Mouse (Mus musculus) heart, embryonic 13.5 days (tissue): ENCODE data around the gene Foxp1. TPM values are rescaled to one million over a fixed set of nuclear protein-coding genes. Genes with fewer than 3 reads are reported as not detected.

ENCODE experiments used
- ATAC-seq: fragments of 200-750 bp; cut with Nextera tagmentation; 2 replicates; pipeline ENCODE4 v1.8.0; 2017; ENCODE audit warnings: moderate TSS enrichment; ENCODE audit not compliant: insufficient number of reproducible peaks, low FRiP score, low TSS enrichment; ENCODE audit errors: extremely low read depth
- H3K27ac ChIP-seq: fragments of 300-500 bp; sonication (generic); replicated peaks from 2 replicates; pipeline ENCODE4 v1.5.1; 2015; ENCODE audit warnings: moderate library complexity, mild to moderate bottlenecking, inconsistent platforms
- H3K27me3 ChIP-seq: fragments of 300-500 bp; sonication (generic); replicated peaks from 2 replicates; pipeline ENCODE4 v1.6.1; 2015; ENCODE audit warnings: mild to moderate bottlenecking, inconsistent platforms
- H3K36me3 ChIP-seq: fragments of 300-500 bp; sonication (generic); 2 replicates; pipeline ENCODE4 v1.6.1; 2015; ENCODE audit warnings: mild to moderate bottlenecking, inconsistent platforms
- H3K4me1 ChIP-seq: fragments of 300-500 bp; sonication (generic); 2 replicates; pipeline ENCODE4 v1.6.1; 2015; ENCODE audit warnings: inconsistent platforms
- H3K4me2 ChIP-seq: fragments of 300-500 bp; sonication (generic); 2 replicates; pipeline ENCODE4 v1.6.1; 2015; ENCODE audit warnings: inconsistent platforms, mild to moderate bottlenecking, moderate library complexity
- H3K4me3 ChIP-seq: fragments of 300-500 bp; sonication (generic); 2 replicates; pipeline ENCODE4 v1.5.1; 2015; ENCODE audit warnings: moderate library complexity, mild to moderate bottlenecking, inconsistent platforms
- H3K9ac ChIP-seq: fragments of 300-500 bp; sonication (generic); 2 replicates; pipeline ENCODE4 v1.6.1; 2015; ENCODE audit warnings: inconsistent platforms, mild to moderate bottlenecking, moderate library complexity
- H3K9me3 ChIP-seq: fragments of 300-500 bp; sonication (generic); 2 replicates; pipeline ENCODE4 v1.6.1; 2016; ENCODE audit warnings: inconsistent platforms
- WGBS: fragments of 180-500 bp; shearing (Covaris S2); methylation state at CpG from one replicate; pipeline ENCODE4 v1.1.7; 2015; ENCODE audit warnings: mixed read lengths; 5-methylcytosine and 5-hydroxymethylcytosine counted together
- polyA plus RNA-seq: library from polyadenylated mRNA; unstranded; fragments of >200 nt; fragmentation: Nextera tagmentation; extraction: Ambion mirVana; gene quantifications from 2 replicates; pipeline ENCODE4 v1.2.1, GENCODE M21; 2015

Gene Foxp1
- polyA plus RNA-seq, 1 experiment from 2014 or later: 71.7 TPM

- WGBS: 79% methylated on average over 2 of the region's 2 CpGs
- H3K27ac ChIP-seq: no peak overlapping the region
These were observed 336.7 kb downstream of the Foxp1 start for GRCm38 (mm10) chr6:99185797-99186196.

GRCm38 (mm10) chr6:99184051-99184450, 338.5 kb downstream of the Foxp1 start:
- Histone ChIP-seq H3K4me3 (no peak overlapping the region), H3K36me3 (no peaks in the 10 kb centered on the region; the same call in 1 of the 2 replicates), H3K27me3 (no peaks in the 10 kb centered on the region), H3K4me2 (no peak overlapping the region), H3K4me1 (peaks cover 28% of the 10 kb centered on the region), H3K9me3 (no peaks in the 10 kb centered on the region), H3K27ac (no peak overlapping the region), H3K9ac (no peak overlapping the region)
- 87% methylated on average over 5 of the region's 5 CpGs for WGBS
- no peak for ATAC-seq

More at GRCm38 (mm10) chr6:99185797-99186196, 336.7 kb downstream of the Foxp1 start:
- no peak overlapping the region for H3K4me3 ChIP-seq
- H3K9ac ChIP-seq: no peak overlapping the region
- no peaks in the 10 kb centered on the region for H3K27me3 ChIP-seq
- H3K9me3 ChIP-seq: no peaks in the 10 kb centered on the region
- H3K4me1 ChIP-seq: peaks cover 38% of the 10 kb centered on the region
- no peak overlapping the region for H3K4me2 ChIP-seq
- no peak for ATAC-seq
- H3K36me3 ChIP-seq: no peaks in the 10 kb centered on the region; the same call in 1 of the 2 replicates

- H3K9ac ChIP-seq: no peak overlapping the region
- no peaks in the 10 kb centered on the region for H3K27me3 ChIP-seq
- no peak overlapping the region for H3K27ac ChIP-seq
- H3K4me1 ChIP-seq: peaks cover 19% of the 10 kb centered on the region
- ATAC-seq: no peak
- H3K9me3 ChIP-seq: no peaks in the 10 kb centered on the region
- no peaks in the 10 kb centered on the region; the same call in 1 of the 2 replicates for H3K36me3 ChIP-seq
- no peak overlapping the region for H3K4me2 ChIP-seq
- 70% methylated on average over 4 of the region's 4 CpGs for WGBS
- H3K4me3 ChIP-seq: no peak overlapping the region
These were observed 339.7 kb downstream of the Foxp1 start for GRCm38 (mm10) chr6:99182777-99183176.

GRCm38 (mm10) chr6:99176216-99176615, 346.3 kb downstream of the Foxp1 start:
- Histone ChIP-seq H3K4me2 (no peak overlapping the region), H3K36me3 (no peaks in the 10 kb centered on the region; the same call in 1 of the 2 replicates), H3K27ac (no peak overlapping the region), H3K4me1 (peaks cover 59% of the 10 kb centered on the region), H3K9me3 (no peaks in the 10 kb centered on the region), H3K27me3 (no peaks in the 10 kb centered on the region), H3K9ac (no peak overlapping the region), H3K4me3 (no peak overlapping the region)
- ATAC-seq: no peak
- WGBS: 83% methylated on average over 3 of the region's 3 CpGs

- Histone ChIP-seq H3K9ac (no peak overlapping the region; the same call in 1 of the 2 replicates), H3K27ac (peak overlapping the region; percentile 65), H3K4me1 (peaks cover 60% of the 10 kb centered on the region), H3K27me3 (no peaks in the 10 kb centered on the region), H3K4me3 (no peak overlapping the region), H3K4me2 (no peak overlapping the region), H3K36me3 (no peaks in the 10 kb centered on the region), H3K9me3 (no peaks in the 10 kb centered on the region)
- 29% methylated on average over 5 of the region's 5 CpGs for WGBS
- no peak for ATAC-seq
These were observed 347.1 kb downstream of the Foxp1 start for GRCm38 (mm10) chr6:99175377-99175776.

- no peak for ATAC-seq
- Histone ChIP-seq H3K9me3 (no peaks in the 10 kb centered on the region), H3K4me3 (no peak overlapping the region), H3K9ac (no peak overlapping the region), H3K4me1 (peaks cover 60% of the 10 kb centered on the region), H3K27ac (peak overlapping the region; percentile 65), H3K4me2 (peak overlapping the region; percentile 50; the same call in 1 of the 2 replicates), H3K36me3 (no peaks in the 10 kb centered on the region), H3K27me3 (no peaks in the 10 kb centered on the region)
- WGBS: 54% methylated on average over 2 of the region's 2 CpGs
These were observed 348.7 kb downstream of the Foxp1 start for GRCm38 (mm10) chr6:99173902-99174210.

GRCm38 (mm10) chr6:99173066-99173901, 349.2 kb downstream of the Foxp1 start:
- Histone ChIP-seq H3K9me3 (no peaks in the 10 kb centered on the region), H3K9ac (peak overlapping the region; percentile 59), H3K36me3 (no peaks in the 10 kb centered on the region), H3K4me3 (peak overlapping the region; percentile 15), H3K4me2 (peak overlapping the region; percentile 50), H3K27ac (peak overlapping the region; percentile 65), H3K4me1 (peaks cover 60% of the 10 kb centered on the region), H3K27me3 (no peaks in the 10 kb centered on the region)
- WGBS: 19% methylated on average over 14 of the region's 14 CpGs
- no peak for ATAC-seq

GRCm38 (mm10) chr6:99172589-99172986, 349.9 kb downstream of the Foxp1 start:
- Histone ChIP-seq H3K9me3 (no peaks in the 10 kb centered on the region), H3K27ac (peak overlapping the region; percentile 65), H3K4me1 (peaks cover 58% of the 10 kb centered on the region), H3K27me3 (no peaks in the 10 kb centered on the region), H3K4me2 (peak overlapping the region; percentile 50), H3K36me3 (no peaks in the 10 kb centered on the region), H3K4me3 (peak overlapping the region; percentile 15), H3K9ac (peak overlapping the region; percentile 59; the same call in 1 of the 2 replicates)
- ATAC-seq: no peak
- 38% methylated on average over 6 of the region's 6 CpGs for WGBS

- Histone ChIP-seq H3K4me1 (peaks cover 57% of the 10 kb centered on the region), H3K27me3 (no peaks in the 10 kb centered on the region), H3K9ac (no peak overlapping the region), H3K9me3 (no peaks in the 10 kb centered on the region), H3K4me2 (peak overlapping the region; percentile 50), H3K27ac (peak overlapping the region; percentile 65), H3K36me3 (no peaks in the 10 kb centered on the region), H3K4me3 (no peak overlapping the region)
- no peak for ATAC-seq
- WGBS: 52% methylated on average over 8 of the region's 8 CpGs
These were observed 350.5 kb downstream of the Foxp1 start for GRCm38 (mm10) chr6:99171901-99172588.

- H3K9ac ChIP-seq: no peak overlapping the region
- H3K36me3 ChIP-seq: no peaks in the 10 kb centered on the region
- H3K27ac ChIP-seq: peak overlapping the region; percentile 65
- WGBS: 54% methylated on average over 6 of the region's 6 CpGs
- H3K4me2 ChIP-seq: no peak overlapping the region
- peaks cover 56% of the 10 kb centered on the region for H3K4me1 ChIP-seq
- no peak overlapping the region for H3K4me3 ChIP-seq
- no peaks in the 10 kb centered on the region for H3K27me3 ChIP-seq
- no peaks in the 10 kb centered on the region for H3K9me3 ChIP-seq
- ATAC-seq: no peak
These were observed 351.2 kb downstream of the Foxp1 start for GRCm38 (mm10) chr6:99171281-99171825.

GRCm38 (mm10) chr6:99168727-99169126, 353.8 kb downstream of the Foxp1 start:
- Histone ChIP-seq H3K4me1 (peaks cover 51% of the 10 kb centered on the region), H3K27ac (no peak overlapping the region)
- WGBS: 75% methylated on average over 2 of the region's 2 CpGs

More at GRCm38 (mm10) chr6:99168727-99169126, 353.8 kb downstream of the Foxp1 start:
- H3K9ac ChIP-seq: no peak overlapping the region
- no peak for ATAC-seq
- no peak overlapping the region for H3K4me2 ChIP-seq
- no peaks in the 10 kb centered on the region for H3K9me3 ChIP-seq
- no peaks in the 10 kb centered on the region for H3K27me3 ChIP-seq
- no peaks in the 10 kb centered on the region for H3K36me3 ChIP-seq
- no peak overlapping the region for H3K4me3 ChIP-seq
